Mouse (Mus musculus) embryonic fibroblast, embryonic 13.5 days (primary cell): ENCODE data around the gene Nhlrc3.

Experiments
- CTCF ChIP-seq: IDR thresholded peaks from 2 replicates; pipeline ENCODE4 v1.5.1; 2011; ENCODE audit warnings: mild to moderate bottlenecking, control low read depth, low read length, moderate library complexity, borderline replicate concordance; ENCODE audit not compliant: insufficient read depth
- POLR2A ChIP-seq: IDR thresholded peaks from 2 replicates; pipeline ENCODE4 v1.6.1; 2011; ENCODE audit warnings: low read depth, mild to moderate bottlenecking, control low read depth, low read length, moderate library complexity

GRCm38 (mm10) chr3:53467356-53467755 lies 4.2 kb upstream of the Nhlrc3 start:
- TF ChIP-seq CTCF (no peak), POLR2A (no peak)
